37 mouse cellular contexts compared by ENCODE assay signal in genomic region chr4:61823185-61823584, GRCm38 (mm10). TPM values are rescaled to one million over a fixed set of nuclear protein-coding genes. Genes with fewer than 3 reads are reported as not detected.
DNase-seq lines count a peak whose midpoint lies in the region; ATAC-seq and TF ChIP-seq lines count a peak whose summit lies in the region.
"Had no signal": no experiment of that assay in that cellular context is flagged by ENCODE, and none has a peak within 500 bp of the region (broad histone marks: within the 10 kb centered on the region; RNA-seq: fewer than 3 reads in every experiment).

No protein-coding gene starts in this region.

- H3K36me3 ChIP-seq in heart, embryonic 11.5 days (ENCODE audit: control insufficient read depth, insufficient read depth, low read length), result no peaks in the 10 kb centered on the region
- no peaks in the 10 kb centered on the region for H3K36me3 ChIP-seq in heart, adult 2 months (ENCODE audit: control insufficient read depth, insufficient read depth, low read length)
- no peaks in the 10 kb centered on the region for H3K36me3 ChIP-seq in hindbrain, postnatal 0 days (ENCODE audit: insufficient read depth, low read length)
- H3K36me3 ChIP-seq in hindbrain, embryonic 11.5 days (ENCODE audit: control insufficient read depth, insufficient read depth, low read length), result no peaks in the 10 kb centered on the region
- no peaks in the 10 kb centered on the region for H3K36me3 ChIP-seq in midbrain, postnatal 0 days (ENCODE audit: insufficient read depth, low read length)
- no peaks in the 10 kb centered on the region for H3K36me3 ChIP-seq in midbrain, embryonic 16.5 days (ENCODE audit: control insufficient read depth, insufficient read depth, low read length)
- H3K36me3 ChIP-seq in stomach, embryonic 15.5 days, result no peaks in the 10 kb centered on the region
- H3K36me3 ChIP-seq: forebrain, embryonic 15.5 days; heart, embryonic 10.5 days; hindbrain, embryonic 15.5 days; liver, embryonic 13.5 days; midbrain, embryonic 12.5 days had no signal

- no peak for TF ChIP-seq POLR2A in heart, adult 2 months (IDR thresholded peaks at IDR 0.05; ENCODE audit: insufficient read depth, low read depth, low read length)

- TF ChIP-seq CTCF in heart, adult 2 months (IDR thresholded peaks at IDR 0.05), result no peak
- TF ChIP-seq CTCF in hindbrain, postnatal 0 days (IDR thresholded peaks at IDR 0.05; ENCODE audit: low read depth), result no peak
- no peak for TF ChIP-seq CTCF in midbrain, postnatal 0 days (IDR thresholded peaks at IDR 0.05)

- intact Hi-C loops in heart, adult 2 months (cut with DNase I), result no loop called here

- H3K79me2 ChIP-seq in heart, adult 2 months (replicated peaks; ENCODE audit: control insufficient read depth, insufficient read depth, low read length), result no peaks in the 10 kb centered on the region

- H3K9ac ChIP-seq in heart, embryonic 11.5 days (ENCODE audit: low read depth, low read length), result no peak overlapping the region
- H3K9ac ChIP-seq in heart, adult 2 months (ENCODE audit: low read depth, low read length), result no peak overlapping the region
- H3K9ac ChIP-seq in hindbrain, postnatal 0 days (replicated peaks; ENCODE audit: low read length), result no peak overlapping the region
- no peak overlapping the region for H3K9ac ChIP-seq in hindbrain, embryonic 11.5 days (ENCODE audit: low read depth, low read length)
- no peak overlapping the region for H3K9ac ChIP-seq in midbrain, postnatal 0 days (replicated peaks; ENCODE audit: low read length, poor library complexity, severe bottlenecking)
- no peak overlapping the region for H3K9ac ChIP-seq in midbrain, embryonic 16.5 days (ENCODE audit: low read depth, low read length)
- H3K9ac ChIP-seq in stomach, embryonic 15.5 days, result no peak overlapping the region
- H3K9ac ChIP-seq: forebrain, embryonic 15.5 days; hindbrain, embryonic 15.5 days; liver, embryonic 13.5 days; midbrain, embryonic 12.5 days had no signal

- H3K9me3 ChIP-seq in heart, embryonic 11.5 days (replicated peaks; ENCODE audit: control insufficient read depth, low read length), result peaks cover 5% of the 10 kb centered on the region; the same call in 1 of the 2 replicates
- H3K9me3 ChIP-seq in hindbrain, postnatal 0 days (ENCODE audit: low read length), result peaks cover 6% of the 10 kb centered on the region; the same call in 1 of the 2 replicates
- H3K9me3 ChIP-seq in hindbrain, embryonic 11.5 days (ENCODE audit: control insufficient read depth, low read length), result no peaks in the 10 kb centered on the region
- H3K9me3 ChIP-seq in midbrain, postnatal 0 days (ENCODE audit: low read length), result no peaks in the 10 kb centered on the region; the same call in 1 of the 2 replicates
- H3K9me3 ChIP-seq in midbrain, embryonic 16.5 days (replicated peaks; ENCODE audit: control insufficient read depth, low read length, poor library complexity, severe bottlenecking), result peaks cover 11% of the 10 kb centered on the region
- no peaks in the 10 kb centered on the region for H3K9me3 ChIP-seq in stomach, embryonic 15.5 days

- 0 out of 2 replicates have a peak, but pooled peaks have one; percentile 26 for ATAC-seq in heart, embryonic 11.5 days (replicated peaks; ENCODE audit: insufficient number of reproducible peaks, low FRiP score, low TSS enrichment)
- 0 out of 2 replicates have a peak, but pooled peaks have one; percentile 15 for ATAC-seq in hindbrain, postnatal 0 days
- ATAC-seq in hindbrain, embryonic 11.5 days (ENCODE audit: low FRiP score), result no peak
- peak; percentile 47; the same call in 1 of the 2 replicates for ATAC-seq in midbrain, postnatal 0 days (ENCODE audit: low FRiP score)
- ATAC-seq in midbrain, embryonic 16.5 days, result no peak
- ATAC-seq in stomach, embryonic 15.5 days (ENCODE audit: insufficient read depth, low FRiP score, low read depth), result peak; percentile 43; the same call in 1 of the 2 replicates
- ATAC-seq: activated CD4-positive, CD25-positive, alpha-beta regulatory T cell, adult 4 months; forebrain, embryonic 15.5 days had no signal

- WGBS in heart, embryonic 11.5 days (ENCODE audit: insufficient replicate concordance), result 84% methylated on average over 15 of the region's 15 CpGs
- 90% methylated on average over 15 of the region's 15 CpGs for WGBS in heart, adult 2 months
- WGBS in hindbrain, postnatal 0 days, result 93% methylated on average over 15 of the region's 15 CpGs
- 92% methylated on average over 15 of the region's 15 CpGs for WGBS in hindbrain, embryonic 11.5 days
- WGBS in midbrain, postnatal 0 days, result 91% methylated on average over 15 of the region's 15 CpGs
- WGBS in midbrain, embryonic 16.5 days, result 91% methylated on average over 15 of the region's 15 CpGs
- 92% methylated on average over 15 of the region's 15 CpGs for WGBS in stomach, embryonic 15.5 days

- no peak overlapping the region for H3K4me3 ChIP-seq in heart, embryonic 11.5 days (ENCODE audit: low read depth, low read length)
- H3K4me3 ChIP-seq in heart, adult 2 months, result no peak overlapping the region
- H3K4me3 ChIP-seq in hindbrain, postnatal 0 days (ENCODE audit: low read length), result no peak overlapping the region
- no peak overlapping the region for H3K4me3 ChIP-seq in hindbrain, embryonic 11.5 days (ENCODE audit: low read depth, low read length)
- no peak overlapping the region for H3K4me3 ChIP-seq in midbrain, postnatal 0 days (ENCODE audit: low read depth, low read length)
- H3K4me3 ChIP-seq in midbrain, embryonic 16.5 days (ENCODE audit: low read depth, low read length), result no peak overlapping the region
- H3K4me3 ChIP-seq in stomach, embryonic 15.5 days (replicated peaks), result no peak overlapping the region
- H3K4me3 ChIP-seq: forebrain, embryonic 15.5 days; heart, embryonic 10.5 days; hindbrain, embryonic 15.5 days; liver, embryonic 13.5 days; midbrain, embryonic 12.5 days had no signal

- no peak for TF ChIP-seq EP300 in heart, adult 2 months (IDR thresholded peaks at IDR 0.05; ENCODE audit: insufficient read depth, low read depth, low read length)

- no peaks in the 10 kb centered on the region for H3K27me3 ChIP-seq in heart, embryonic 11.5 days (ENCODE audit: control insufficient read depth, insufficient read depth, low read length)
- no peaks in the 10 kb centered on the region for H3K27me3 ChIP-seq in heart, adult 2 months (ENCODE audit: control insufficient read depth, insufficient read depth, low read length)
- H3K27me3 ChIP-seq in hindbrain, postnatal 0 days (ENCODE audit: insufficient read depth, low read length), result no peaks in the 10 kb centered on the region
- H3K27me3 ChIP-seq in hindbrain, embryonic 11.5 days (ENCODE audit: control insufficient read depth, insufficient read depth, low read length), result no peaks in the 10 kb centered on the region
- no peaks in the 10 kb centered on the region for H3K27me3 ChIP-seq in midbrain, postnatal 0 days (ENCODE audit: insufficient read depth, low read length)
- no peaks in the 10 kb centered on the region for H3K27me3 ChIP-seq in midbrain, embryonic 16.5 days (ENCODE audit: control insufficient read depth, insufficient read depth, low read depth, low read length)
- H3K27me3 ChIP-seq in stomach, embryonic 15.5 days (replicated peaks), result no peaks in the 10 kb centered on the region
- H3K27me3 ChIP-seq: forebrain, embryonic 15.5 days; hindbrain, embryonic 15.5 days; liver, embryonic 13.5 days; midbrain, embryonic 12.5 days had no signal

- H3K4me2 ChIP-seq in heart, embryonic 11.5 days, result no peak overlapping the region
- no peak overlapping the region for H3K4me2 ChIP-seq in hindbrain, postnatal 0 days (ENCODE audit: low read depth, low read length)
- H3K4me2 ChIP-seq in hindbrain, embryonic 11.5 days (replicated peaks; ENCODE audit: low read depth, low read length), result no peak overlapping the region
- H3K4me2 ChIP-seq in midbrain, postnatal 0 days (ENCODE audit: low read depth, low read length, poor library complexity, severe bottlenecking), result no peak overlapping the region
- H3K4me2 ChIP-seq in midbrain, embryonic 16.5 days (ENCODE audit: low read length), result no peak overlapping the region
- no peak overlapping the region for H3K4me2 ChIP-seq in stomach, embryonic 15.5 days
- H3K4me2 ChIP-seq: forebrain, embryonic 15.5 days; hindbrain, embryonic 15.5 days; liver, embryonic 13.5 days; midbrain, embryonic 12.5 days had no signal

- H3K27ac ChIP-seq in heart, embryonic 11.5 days (ENCODE audit: low read depth, low read length), result no peak overlapping the region
- H3K27ac ChIP-seq in heart, adult 2 months, result no peak overlapping the region
- H3K27ac ChIP-seq in hindbrain, postnatal 0 days, result no peak overlapping the region
- no peak overlapping the region for H3K27ac ChIP-seq in hindbrain, embryonic 11.5 days (ENCODE audit: low read depth, low read length)
- H3K27ac ChIP-seq in midbrain, postnatal 0 days (ENCODE audit: low read depth, low read length), result no peak overlapping the region
- no peak overlapping the region for H3K27ac ChIP-seq in midbrain, embryonic 16.5 days (ENCODE audit: low read length)
- H3K27ac ChIP-seq in stomach, embryonic 15.5 days, result no peak overlapping the region
- H3K27ac ChIP-seq: forebrain, embryonic 15.5 days; heart, embryonic 10.5 days; hindbrain, embryonic 15.5 days; kidney, postnatal 0 days; liver, embryonic 13.5 days; midbrain, embryonic 12.5 days had no signal

- no peaks in the 10 kb centered on the region for H3K4me1 ChIP-seq in heart, embryonic 11.5 days (ENCODE audit: control insufficient read depth, insufficient read depth, low read length)
- H3K4me1 ChIP-seq in heart, adult 2 months (ENCODE audit: control insufficient read depth, insufficient read depth, low read length), result no peaks in the 10 kb centered on the region
- no peaks in the 10 kb centered on the region for H3K4me1 ChIP-seq in hindbrain, postnatal 0 days (ENCODE audit: insufficient read depth, low read length)
- no peaks in the 10 kb centered on the region for H3K4me1 ChIP-seq in hindbrain, embryonic 11.5 days (replicated peaks; ENCODE audit: control insufficient read depth, insufficient read depth, low read length)
- H3K4me1 ChIP-seq in midbrain, postnatal 0 days (ENCODE audit: insufficient read depth, low read length), result no peaks in the 10 kb centered on the region
- no peaks in the 10 kb centered on the region for H3K4me1 ChIP-seq in midbrain, embryonic 16.5 days (ENCODE audit: control insufficient read depth, insufficient read depth, low read length)
- H3K4me1 ChIP-seq in stomach, embryonic 15.5 days, result no peaks in the 10 kb centered on the region
- H3K4me1 ChIP-seq: forebrain, embryonic 15.5 days; heart, embryonic 10.5 days; hindbrain, embryonic 15.5 days; liver, embryonic 13.5 days; midbrain, embryonic 12.5 days had no signal

- DNase-seq in heart, adult 2 months, result no peak
- DNase-seq in hindbrain, postnatal 0 days (ENCODE audit: low spot score), result no peak
- no peak for DNase-seq in hindbrain, embryonic 11.5 days (ENCODE audit: low spot score)
- no peak for DNase-seq in midbrain, postnatal 0 days (ENCODE audit: low spot score)
- DNase-seq in kidney, adult 8-10 months, result no peak
- DNase-seq: adrenal gland, adult 2 months; adrenal gland, postnatal 36 days; B cell, adult 2 months; cerebellum, adult 18-20 months; cerebellum, postnatal 14 days; kidney, postnatal 4 days; liver, embryonic 13.5 days; lung, adult 18-20 months; lung, postnatal 10 days; right cerebral cortex, adult 18-20 months; spleen, adult 18-20 months had no signal

RNA-seq across cellular contexts. Expression of gene Mup5, which starts 11.8 kb away (rescaled TPM):
- not detected in 2 replicates for polyA plus RNA-seq in heart, embryonic 11.5 days (2014; fragmentation: Nextera tagmentation; extraction: Ambion mirVana)
- total RNA-seq in heart, adult 2 months (2021), result not detected
- not detected in 2 replicates for polyA plus RNA-seq in heart, adult 2 months (2012; rRNA removed)
- total RNA-seq in hindbrain, postnatal 0 days (2014; rRNA removed), result not detected in 2 replicates
- not detected in 2 replicates for polyA plus RNA-seq in hindbrain, postnatal 0 days (2015; fragmentation: Nextera tagmentation; extraction: Ambion mirVana)
- not detected in 2 replicates for polyA plus RNA-seq in hindbrain, embryonic 11.5 days (2014; fragmentation: Nextera tagmentation; extraction: Ambion mirVana)
- total RNA-seq in midbrain, postnatal 0 days (2014; rRNA removed), result not detected in 2 replicates
- not detected in 2 replicates for polyA plus RNA-seq in midbrain, postnatal 0 days (2015; fragmentation: Nextera tagmentation; extraction: Ambion mirVana)
- not detected in 2 replicates for polyA plus RNA-seq in midbrain, embryonic 16.5 days (2015; fragmentation: Nextera tagmentation; extraction: Ambion mirVana)
- not detected in 2 replicates for polyA plus RNA-seq in stomach, embryonic 15.5 days (2015; fragmentation: Nextera tagmentation; extraction: Ambion mirVana)
- total RNA-seq: adrenal gland, adult 2 months; adrenal gland, postnatal 36 days; gastrocnemius, adult 8-10 months; heart, postnatal 25 days; layer of hippocampus, adult 8-10 months; layer of hippocampus, postnatal 25 days had no signal
- polyA plus RNA-seq: activated CD4-positive, CD25-positive, alpha-beta regulatory T cell, adult 4 months; adrenal gland, adult 2 months; brain, embryonic 14.5 days; forebrain, embryonic 15.5 days; heart, embryonic 10.5 days; hindbrain, embryonic 15.5 days; intestine, embryonic 14.5 days; kidney, adult 2 months; kidney, postnatal 0 days; limb, embryonic 14.5 days; liver, embryonic 13.5 days; midbrain, embryonic 12.5 days; neural tube, embryonic 11.5 days had no signal

RNA-seq across cellular contexts. Expression of gene Mup19, which starts 41.1 kb away (rescaled TPM):
- polyA plus RNA-seq in heart, embryonic 11.5 days (2014; fragmentation: Nextera tagmentation; extraction: Ambion mirVana), result not detected in 2 replicates
- not detected for total RNA-seq in heart, adult 2 months (2021)
- polyA plus RNA-seq in heart, adult 2 months (2012; rRNA removed), result not detected in 2 replicates
- total RNA-seq in hindbrain, postnatal 0 days (2014; rRNA removed), result not detected in 2 replicates
- polyA plus RNA-seq in hindbrain, postnatal 0 days (2015; fragmentation: Nextera tagmentation; extraction: Ambion mirVana), result not detected in 2 replicates
- polyA plus RNA-seq in hindbrain, embryonic 11.5 days (2014; fragmentation: Nextera tagmentation; extraction: Ambion mirVana), result not detected in 2 replicates
- total RNA-seq in midbrain, postnatal 0 days (2014; rRNA removed), result not detected in 2 replicates
- polyA plus RNA-seq in midbrain, postnatal 0 days (2015; fragmentation: Nextera tagmentation; extraction: Ambion mirVana), result not detected in 2 replicates
- not detected in 2 replicates for polyA plus RNA-seq in midbrain, embryonic 16.5 days (2015; fragmentation: Nextera tagmentation; extraction: Ambion mirVana)
- polyA plus RNA-seq in stomach, embryonic 15.5 days (2015; fragmentation: Nextera tagmentation; extraction: Ambion mirVana), result not detected in 2 replicates
- total RNA-seq: heart, postnatal 25 days; layer of hippocampus, adult 8-10 months; layer of hippocampus, postnatal 25 days; left cerebral cortex, postnatal 36 days had no signal
- polyA plus RNA-seq: activated CD4-positive, CD25-positive, alpha-beta regulatory T cell, adult 4 months; adrenal gland, adult 2 months; brain, embryonic 14.5 days; cortical plate, adult 2 months; forebrain, embryonic 15.5 days; gonadal fat pad, adult 2 months; heart, embryonic 10.5 days; hindbrain, embryonic 15.5 days; intestine, embryonic 14.5 days; kidney, adult 2 months; kidney, postnatal 0 days; liver, embryonic 13.5 days; midbrain, embryonic 12.5 days; neural tube, embryonic 11.5 days had no signal

Comparison
In these comparisons a context has a peak if more than half of its experiments do, and no peak if none do; other contexts are left out.
1. ATAC-seq: peak in heart, embryonic 11.5 days (single experiment), hindbrain, postnatal 0 days (single experiment), midbrain, postnatal 0 days (single experiment) and stomach, embryonic 15.5 days (single experiment); none in hindbrain, embryonic 11.5 days (single experiment) and midbrain, embryonic 16.5 days (single experiment).